Mouse (Mus musculus) olfactory bulb, adult 2 months (tissue): ENCODE measurements at regions not wholly inside any gene's neighbourhood (a gene's known extent, or its start where the extent isn't known, plus 50 kb on each side); places are given as distances from the start of the nearest gene placed in this dataset.

Source experiments
- H3K27ac ChIP-seq: fragments of 200-500 bp; 2 replicates; pipeline ENCODE4 v1.5.1; 2012; ENCODE audit warnings: low read depth, low read length; ENCODE audit not compliant: insufficient read depth
- H3K4me1 ChIP-seq: fragments of 200-500 bp; 2 replicates; pipeline ENCODE4 v1.6.1; 2012; ENCODE audit warnings: low read length; ENCODE audit not compliant: control insufficient read depth, insufficient read depth
- H3K4me3 ChIP-seq: fragments of 200-500 bp; 2 replicates; pipeline ENCODE4 v1.5.1; 2012; ENCODE audit warnings: mild to moderate bottlenecking, low read depth, low read length, moderate library complexity; ENCODE audit not compliant: insufficient read depth
- CTCF ChIP-seq: fragments of 200-500 bp; IDR thresholded peaks from 2 replicates; pipeline ENCODE4 v1.5.1; 2012; ENCODE audit warnings: low read depth, mild to moderate bottlenecking, low read length, moderate library complexity; ENCODE audit not compliant: insufficient read depth
- POLR2A ChIP-seq: fragments of 200-500 bp; IDR thresholded peaks from 2 replicates; pipeline ENCODE4 v1.6.1; 2012; ENCODE audit warnings: mild to moderate bottlenecking, low read depth, low read length, moderate library complexity; ENCODE audit not compliant: insufficient read depth
- WGBS: fragments of 180-500 bp; shearing (Covaris S2); methylation state at CpG from one replicate; pipeline ENCODE4 v1.1.7; 2018; 5-methylcytosine and 5-hydroxymethylcytosine counted together

DNA sequence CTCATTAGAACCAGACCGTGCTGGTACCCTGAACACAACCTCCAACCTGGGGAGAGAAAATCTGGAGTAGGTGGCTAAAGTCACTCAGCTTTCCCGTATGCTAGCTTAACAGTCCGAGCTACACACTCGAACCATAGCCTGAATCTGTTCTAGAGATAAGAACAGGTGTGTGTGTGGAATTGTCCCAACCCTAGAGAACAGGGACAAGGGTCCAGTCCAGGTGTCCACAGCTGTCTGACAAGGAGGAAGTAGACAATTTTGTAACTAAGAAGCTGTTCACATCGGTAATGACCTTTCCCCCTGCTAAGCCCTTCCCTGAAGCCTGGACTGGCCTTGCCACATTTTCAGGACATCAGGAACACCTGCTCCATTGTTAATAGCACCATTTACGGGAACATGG, 71.3 kb downstream of the Ier5 start:
- no peak for TF ChIP-seq CTCF
- 71% methylated on average over 6 of the region's 6 CpGs for WGBS
- peaks cover 20% of the 10 kb centered on the region for H3K4me1 ChIP-seq
- H3K27ac ChIP-seq, result no peak overlapping the region
- no peak overlapping the region for H3K4me3 ChIP-seq

DNA sequence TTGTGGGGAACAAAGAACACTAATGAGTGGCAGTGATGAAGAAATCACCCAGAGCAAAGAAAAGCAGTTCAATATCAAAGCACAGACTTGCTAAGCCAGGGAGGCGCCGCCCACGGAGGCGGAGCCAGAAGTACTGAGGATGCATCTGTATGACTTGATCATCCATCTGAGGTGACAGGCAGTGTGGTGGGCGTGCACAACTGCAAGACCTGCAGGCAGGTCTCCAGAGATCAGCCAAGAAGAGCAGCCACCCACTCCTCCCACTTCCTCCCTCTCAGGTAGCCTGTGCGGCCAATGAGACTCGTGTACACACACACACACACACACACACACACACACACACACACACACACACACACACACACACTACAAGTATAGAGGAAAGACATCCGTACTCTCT, 71.9 kb downstream of the Ier5 start:
- H3K27ac ChIP-seq, result no peak overlapping the region
- H3K4me1 ChIP-seq, result peaks cover 20% of the 10 kb centered on the region
- WGBS, result 54% methylated on average over 8 of the region's 8 CpGs
- TF ChIP-seq CTCF (no peak), POLR2A (no peak)
- H3K4me3 ChIP-seq, result no peak overlapping the region

DNA sequence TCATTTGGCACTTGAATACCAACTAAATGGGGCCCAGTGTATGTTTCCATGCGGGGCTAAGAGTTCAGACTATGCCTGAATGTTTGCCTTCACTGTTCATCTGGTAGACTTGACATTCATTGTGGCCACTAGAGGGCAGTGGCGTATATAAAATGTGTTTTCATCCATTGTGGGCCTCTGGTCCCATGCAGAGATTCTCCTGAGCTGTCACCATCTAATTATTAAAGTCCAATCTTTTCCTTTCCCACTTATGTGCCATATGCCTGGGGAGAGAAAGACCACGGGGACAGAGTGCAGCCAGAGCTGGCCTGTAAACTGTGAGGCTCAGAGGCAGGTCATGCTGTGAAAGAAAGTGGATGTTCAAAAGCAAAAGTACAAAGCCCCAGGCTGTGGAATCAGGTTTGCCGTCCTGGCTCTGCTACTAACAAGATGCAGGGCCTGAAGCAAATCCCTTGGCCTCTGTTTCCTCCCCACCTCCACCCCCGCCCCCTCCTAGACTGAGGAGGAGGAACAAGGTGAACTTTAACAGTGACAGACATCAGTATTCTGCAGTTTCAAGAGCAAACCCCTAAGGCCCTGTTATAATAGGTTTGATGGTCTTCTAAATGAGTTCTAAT, 73.5 kb downstream of the Ier5 start:
- no peak overlapping the region for H3K4me3 ChIP-seq
- 14% methylated on average over 5 of the region's 5 CpGs for WGBS
- no peak overlapping the region for H3K27ac ChIP-seq
- H3K4me1 ChIP-seq, result peaks cover 20% of the 10 kb centered on the region
- no peak for TF ChIP-seq POLR2A
- TF ChIP-seq CTCF, result no peak

DNA sequence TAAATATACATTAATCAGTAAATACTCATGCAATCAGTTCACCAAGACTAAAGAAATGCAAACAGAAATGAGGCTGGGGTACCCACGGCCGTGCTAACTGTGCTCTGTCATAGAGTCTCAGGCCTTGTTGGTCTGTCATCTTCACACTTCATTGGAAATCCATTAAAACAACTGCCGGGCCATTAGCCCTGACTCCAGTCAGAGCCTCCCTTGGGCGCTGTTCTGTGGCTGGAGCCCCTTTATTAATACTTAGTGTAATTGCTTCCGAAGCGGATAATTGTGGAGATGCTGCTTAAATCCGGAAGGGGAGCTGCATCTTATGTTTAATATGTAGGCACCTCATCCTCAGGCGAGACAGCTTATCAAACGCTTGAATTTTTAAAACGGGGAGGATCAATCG, 76.1 kb downstream of the Ier5 start:
- TF ChIP-seq POLR2A (no peak), CTCF (no peak)
- peaks cover 5% of the 10 kb centered on the region for H3K4me1 ChIP-seq
- 70% methylated on average over 11 of the region's 11 CpGs for WGBS
- H3K4me3 ChIP-seq, result no peak overlapping the region
- H3K27ac ChIP-seq, result no peak overlapping the region

DNA sequence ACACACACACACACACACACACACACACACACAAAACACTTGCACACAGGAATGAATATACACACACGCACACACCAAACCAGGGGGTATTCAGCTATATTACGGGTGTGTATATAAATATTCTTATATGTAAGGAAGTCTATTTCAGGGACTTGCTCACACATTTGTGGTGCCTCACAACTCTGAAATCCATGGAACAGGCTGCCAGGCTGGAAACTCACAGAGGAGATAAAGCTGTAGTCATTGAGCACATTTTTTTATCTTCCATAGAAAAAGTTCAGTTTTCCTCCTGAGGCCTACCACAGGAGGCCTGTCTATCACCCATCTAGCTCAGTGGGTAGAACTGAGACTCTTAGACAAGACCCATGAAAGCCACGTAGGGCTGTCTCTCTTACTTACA, 83.8 kb downstream of the Ier5 start:
- WGBS, result 97% methylated on average over 3 of the region's 3 CpGs
- Histone ChIP-seq H3K27ac (no peak overlapping the region), H3K4me1 (no peaks in the 10 kb centered on the region), H3K4me3 (no peak overlapping the region)
- TF ChIP-seq POLR2A (no peak), CTCF (no peak)

DNA sequence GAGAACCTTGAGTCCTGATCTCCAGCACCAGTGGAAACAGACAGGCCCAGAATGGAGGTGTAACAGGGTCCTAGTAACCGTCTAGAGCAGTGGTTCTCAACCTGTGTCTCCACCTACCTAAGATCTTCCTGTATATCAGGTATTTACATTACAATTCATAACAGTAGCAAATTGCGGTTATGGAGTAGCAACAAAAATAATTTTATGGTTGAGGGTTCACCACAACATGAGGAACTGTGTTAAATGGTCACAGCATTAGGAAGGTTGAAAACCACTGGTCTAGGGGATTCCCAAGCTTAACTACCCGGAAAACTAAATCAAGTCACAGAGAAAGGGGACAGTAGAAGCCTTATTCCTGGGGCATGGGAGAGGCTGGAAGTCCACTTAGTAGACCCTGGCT, 84.5 kb downstream of the Ier5 start:
- no peaks in the 10 kb centered on the region for H3K4me1 ChIP-seq
- H3K27ac ChIP-seq, result no peak overlapping the region
- TF ChIP-seq POLR2A, result no peak
- no peak for TF ChIP-seq CTCF
- 94% methylated on average over 3 of the region's 3 CpGs for WGBS
- H3K4me3 ChIP-seq, result no peak overlapping the region

DNA sequence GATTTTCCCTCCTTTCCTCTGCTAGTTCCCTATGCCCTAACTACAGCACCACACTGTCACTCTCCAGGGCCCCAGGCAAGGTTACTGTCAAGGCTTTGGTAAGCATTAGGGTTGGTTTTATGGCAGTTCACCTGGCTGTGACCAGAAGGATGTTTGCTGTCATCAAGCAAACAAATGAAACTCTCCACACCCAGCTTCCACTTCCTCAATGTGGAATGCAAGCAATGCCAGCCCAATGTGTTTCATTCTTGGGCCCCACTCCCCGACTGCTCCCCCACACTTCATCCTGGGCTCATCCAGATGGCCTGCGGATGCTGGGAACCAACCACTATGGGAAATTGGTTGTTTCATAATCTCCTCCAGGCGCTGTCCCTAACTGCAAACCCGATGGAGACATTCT, 85.7 kb downstream of the Ier5 start:
- no peak overlapping the region for H3K4me3 ChIP-seq
- no peak overlapping the region for H3K27ac ChIP-seq
- no peaks in the 10 kb centered on the region for H3K4me1 ChIP-seq
- TF ChIP-seq CTCF (no peak), POLR2A (no peak)
- WGBS, result 69% methylated on average over 4 of the region's 4 CpGs

DNA sequence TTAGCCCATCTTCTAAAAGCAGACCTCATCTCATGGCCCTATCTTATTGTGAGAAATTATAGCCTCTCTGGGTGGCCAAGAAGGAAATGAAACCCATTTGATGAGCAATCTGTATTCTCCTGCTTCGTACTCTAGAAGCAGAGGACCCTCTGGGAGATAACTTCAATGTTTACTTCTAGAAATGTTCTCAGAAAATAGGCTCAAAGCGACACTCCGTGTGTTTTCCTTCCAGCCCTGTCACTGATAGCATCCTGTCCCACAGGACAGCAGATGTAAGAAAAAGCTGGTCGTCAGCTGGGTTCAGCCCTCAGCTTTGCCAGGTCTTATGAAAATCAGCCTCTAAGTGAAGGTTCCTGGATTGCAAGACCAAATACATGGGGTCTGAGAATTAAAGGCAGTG, 86.1 kb downstream of the Ier5 start:
- H3K4me3 ChIP-seq, result no peak overlapping the region
- no peaks in the 10 kb centered on the region for H3K4me1 ChIP-seq
- 83% methylated on average over 4 of the region's 4 CpGs for WGBS
- no peak overlapping the region for H3K27ac ChIP-seq
- TF ChIP-seq POLR2A, result no peak
- no peak for TF ChIP-seq CTCF

DNA sequence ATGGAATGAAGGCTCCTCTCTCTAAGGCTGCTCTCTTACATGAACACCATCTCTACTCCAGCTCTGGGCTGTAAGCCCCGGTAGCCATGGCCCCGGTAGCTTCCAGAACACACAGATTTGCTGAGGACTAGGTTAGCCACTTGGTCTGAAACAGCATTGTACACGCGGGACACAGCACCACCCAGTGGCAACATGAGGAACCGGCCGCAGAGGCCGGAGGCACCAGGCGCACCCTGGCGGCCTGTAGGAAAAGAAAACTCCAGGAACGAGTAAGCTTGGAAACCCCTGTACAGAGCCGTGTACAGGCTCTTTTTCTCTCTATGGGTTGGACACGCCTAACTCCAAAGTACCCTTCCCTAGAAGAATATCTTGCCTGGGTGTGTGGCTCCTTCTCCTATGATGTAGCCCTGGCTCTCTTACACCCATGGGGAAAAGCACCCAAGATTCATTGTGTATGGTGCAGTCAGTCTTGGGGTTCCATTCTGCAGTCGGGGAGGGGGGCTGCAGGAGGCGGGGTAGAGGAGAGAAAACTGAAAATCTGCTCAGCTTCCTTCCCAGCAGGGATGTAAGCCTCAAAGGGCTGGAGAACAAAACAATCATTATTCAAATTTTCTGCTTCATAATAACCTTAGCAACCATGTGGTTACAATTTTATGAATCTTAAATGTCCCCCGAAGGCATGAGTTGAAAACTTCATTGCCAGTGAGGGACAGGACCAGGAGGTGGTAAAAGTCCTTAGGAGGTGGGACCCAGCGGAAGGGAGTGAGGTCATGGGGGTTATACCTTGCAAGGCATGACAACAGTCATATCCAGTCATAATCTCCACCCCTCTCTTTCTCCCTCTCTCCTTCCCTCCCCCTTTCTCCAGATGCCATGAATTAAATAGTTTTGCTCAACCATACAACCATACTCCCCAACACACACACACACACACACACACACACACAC, 92.6 kb downstream of the Ier5 start:
- Histone ChIP-seq H3K27ac (no peak overlapping the region), H3K4me1 (peaks cover 2% of the 10 kb centered on the region; the same call in 1 of the 2 replicates), H3K4me3 (no peak overlapping the region)
- WGBS, result 12% methylated on average over 16 of the region's 16 CpGs
- no peak for TF ChIP-seq POLR2A
- peak; percentile 100 for TF ChIP-seq CTCF

DNA sequence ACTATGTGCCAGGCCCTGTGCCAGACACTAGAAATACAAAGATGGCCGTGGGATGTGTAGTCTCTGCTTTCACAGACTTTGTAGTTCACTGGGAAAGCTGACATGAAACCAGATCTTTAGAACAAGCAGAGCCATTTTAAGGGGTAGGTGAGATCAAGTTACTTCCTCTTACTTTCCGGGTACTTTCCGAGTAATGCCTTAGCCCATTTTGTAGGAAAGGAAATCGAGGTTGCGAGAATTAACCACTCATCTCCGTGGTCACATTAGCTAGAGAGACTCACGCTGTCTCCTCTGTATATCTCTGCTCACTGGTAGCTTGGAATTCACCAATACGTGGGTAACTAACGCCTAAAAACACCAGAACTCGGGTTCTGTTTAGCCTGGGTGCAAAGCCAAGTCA, 93.3 kb downstream of the Ier5 start:
- WGBS, result 89% methylated on average over 10 of the region's 10 CpGs
- no peak overlapping the region for H3K27ac ChIP-seq
- no peak for TF ChIP-seq CTCF
- no peak for TF ChIP-seq POLR2A
- no peak overlapping the region for H3K4me3 ChIP-seq
- peaks cover 2% of the 10 kb centered on the region; the same call in 1 of the 2 replicates for H3K4me1 ChIP-seq
